Mouse (Mus musculus): ENCODE data around the gene 1700025G04Rik.

DNA sequence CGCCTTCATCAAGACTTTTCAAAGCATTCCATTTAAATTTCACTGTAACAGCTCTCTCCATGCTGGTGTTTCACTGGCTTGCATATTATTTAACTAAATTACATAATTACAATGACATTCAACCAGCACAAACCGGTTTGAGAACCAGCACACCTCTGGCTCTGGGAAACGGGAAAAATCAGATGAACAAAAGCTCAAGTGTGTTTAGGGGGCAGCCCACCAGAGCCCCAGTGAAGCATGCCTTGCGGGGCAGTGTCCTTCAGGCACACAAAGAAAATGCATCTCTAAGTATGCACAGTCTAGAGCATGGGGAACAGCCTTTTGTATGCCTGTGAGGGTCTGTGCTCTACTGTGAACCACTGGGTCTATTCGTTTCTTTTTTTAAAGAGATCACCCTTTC, 112.3 kb downstream of the 1700025G04Rik start:
- TF ChIP-seq RAD21 (IDR thresholded peaks at IDR 0.05; ENCODE audit: low read depth, low read length) (no peak), HCFC1 (IDR thresholded peaks at IDR 0.05; ENCODE audit: low read depth, low read length) (no peak), SMC3 (IDR thresholded peaks at IDR 0.05; ENCODE audit: low read depth, low read length) (no peak), E2F4 (IDR thresholded peaks at IDR 0.05; ENCODE audit: insufficient replicate concordance, low read depth, low read length) (no peak), NRF1 (IDR thresholded peaks at IDR 0.05; ENCODE audit: low read depth, low read length) (no peak)
